Mouse (Mus musculus): Measurements from ENCODE around the gene Uvrag.

DNA sequence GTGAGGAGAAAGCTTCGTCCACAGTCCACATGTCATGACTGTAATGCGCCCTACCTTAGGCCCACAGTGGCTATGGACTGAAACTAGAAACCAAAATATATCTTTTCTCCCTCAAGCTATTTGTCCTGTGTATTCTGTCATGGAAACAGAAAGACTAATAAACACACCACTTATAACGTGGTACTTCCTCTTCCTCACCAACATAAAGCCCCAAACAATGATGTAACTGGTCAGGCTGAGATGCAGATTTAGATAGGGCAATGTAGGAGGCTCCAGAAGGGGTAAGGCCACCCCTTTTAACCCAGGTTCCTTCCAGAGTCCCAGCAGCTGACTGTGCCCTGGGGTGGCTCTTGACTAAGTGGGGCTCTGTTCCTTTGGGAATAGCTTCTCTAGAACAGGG, 91.0 kb downstream of the Uvrag start:
- no peak for TF ChIP-seq CTCF (IDR thresholded peaks at IDR 0.05; ENCODE audit: borderline replicate concordance, control insufficient read depth, extremely low read depth, insufficient read depth, low read length, poor library complexity)
- TF ChIP-seq POLR2A (IDR thresholded peaks at IDR 0.05; ENCODE audit: control insufficient read depth, extremely low read depth, insufficient read depth, low read length, poor library complexity) = no peak

Measured in thymus, adult 2 months (tissue).